Mouse (Mus musculus): ENCODE measurements around the gene Gcdh. TPM values are rescaled to one million over a fixed set of nuclear protein-coding genes. Genes with fewer than 3 reads are reported as not detected.
A peak's percentile ranks its signal among the peaks of the same experiment; 100 is the strongest.

Gene Gcdh
- total and polyA plus RNA-seq, 3 experiments = 26.6 to 69.8 (median 35.2) TPM

DNA sequence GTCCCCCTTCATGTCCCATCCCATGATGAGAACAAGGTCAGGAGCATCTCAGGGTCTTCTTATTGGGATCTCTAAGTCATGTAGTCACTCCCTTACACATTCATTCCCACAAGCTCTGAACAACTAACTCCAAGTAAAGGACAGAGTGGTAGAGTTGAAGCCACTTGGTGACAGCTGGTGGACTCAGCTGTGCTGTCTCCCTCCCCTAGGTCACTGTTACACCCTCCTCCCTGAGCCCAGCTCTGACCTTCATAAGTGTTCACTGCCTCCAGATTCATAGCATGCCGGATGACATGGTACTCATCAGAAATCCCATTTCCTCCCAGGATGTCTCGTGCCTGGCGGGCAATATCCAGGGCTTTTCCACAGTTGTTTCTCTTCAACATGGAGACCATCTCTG is 5.4 kb downstream of the Gcdh start:
- TF ChIP-seq GATA1 (IDR thresholded peaks at IDR 0.05; ENCODE audit: borderline replicate concordance, low read length) (no peak), POLR2AphosphoS5 (IDR thresholded peaks at IDR 0.05; ENCODE audit: insufficient replicate concordance, low read depth, low read length) (no peak), CTCF (IDR thresholded peaks at IDR 0.05; ENCODE audit: low read depth, low read length) (no peak), GATA2 (IDR thresholded peaks at IDR 0.05; ENCODE audit: borderline replicate concordance, low read depth, low read length) (no peak), TAL1 (conservative IDR thresholded peaks at IDR 0.05; ENCODE audit: low read depth, low read length) (no peak)
- Histone ChIP-seq H3K4me3 (ENCODE audit: low read depth, low read length) (no peak overlapping the region), H3K4me1 (ENCODE audit: insufficient read depth, low read depth, low read length) (peaks cover 40% of the 10 kb centered on the region), H3K27me3 (ENCODE audit: insufficient read depth, low read length) (no peaks in the 10 kb centered on the region), H3K36me3 (replicated peaks) (peaks cover 88% of the 10 kb centered on the region), H3K9me3 (replicated peaks) (no peaks in the 10 kb centered on the region)
- DNase-seq (ENCODE audit: low spot score) (no peak), ATAC-seq (ENCODE audit: extremely low read depth, insufficient number of reproducible peaks, low FRiP score, poor library complexity, severe bottlenecking) (no peak)

DNA sequence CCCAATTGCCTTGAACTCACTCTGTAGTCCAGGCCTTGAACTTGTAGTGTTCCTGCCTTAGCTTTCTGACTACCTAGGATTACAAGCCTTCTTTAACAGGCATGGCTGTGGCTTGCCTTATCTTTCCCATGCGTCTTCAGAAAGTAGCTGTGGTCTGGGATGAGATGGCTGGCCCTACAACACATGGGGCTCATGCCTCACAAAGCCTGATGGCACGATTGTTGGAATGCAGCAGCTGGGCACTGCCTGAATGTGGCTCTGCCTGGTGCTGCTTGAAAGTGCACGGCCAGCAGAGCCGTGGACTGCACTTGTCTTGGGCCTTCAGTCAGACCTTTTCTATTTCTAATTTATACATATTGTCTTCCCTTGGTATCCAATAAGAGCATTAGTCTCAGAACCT is 9.0 kb downstream of the Gcdh start:
- Histone ChIP-seq H3K4me1 (ENCODE audit: insufficient read depth, low read depth, low read length) (peaks cover 27% of the 10 kb centered on the region), H3K4me3 (ENCODE audit: low read depth, low read length) (no peak overlapping the region), H3K36me3 (replicated peaks) (peaks cover 90% of the 10 kb centered on the region), H3K27me3 (ENCODE audit: insufficient read depth, low read length) (no peaks in the 10 kb centered on the region), H3K9me3 (replicated peaks) (no peaks in the 10 kb centered on the region)
- TF ChIP-seq GATA2 (IDR thresholded peaks at IDR 0.05; ENCODE audit: borderline replicate concordance, low read depth, low read length) (no peak), CTCF (IDR thresholded peaks at IDR 0.05; ENCODE audit: low read depth, low read length) (no peak), TAL1 (conservative IDR thresholded peaks at IDR 0.05; ENCODE audit: low read depth, low read length) (no peak), GATA1 (IDR thresholded peaks at IDR 0.05; ENCODE audit: borderline replicate concordance, low read length) (no peak), POLR2AphosphoS5 (IDR thresholded peaks at IDR 0.05; ENCODE audit: insufficient replicate concordance, low read depth, low read length) (no peak)
- no peak for ATAC-seq (ENCODE audit: extremely low read depth, insufficient number of reproducible peaks, low FRiP score, poor library complexity, severe bottlenecking)
- no peak for DNase-seq (ENCODE audit: low spot score)

DNA sequence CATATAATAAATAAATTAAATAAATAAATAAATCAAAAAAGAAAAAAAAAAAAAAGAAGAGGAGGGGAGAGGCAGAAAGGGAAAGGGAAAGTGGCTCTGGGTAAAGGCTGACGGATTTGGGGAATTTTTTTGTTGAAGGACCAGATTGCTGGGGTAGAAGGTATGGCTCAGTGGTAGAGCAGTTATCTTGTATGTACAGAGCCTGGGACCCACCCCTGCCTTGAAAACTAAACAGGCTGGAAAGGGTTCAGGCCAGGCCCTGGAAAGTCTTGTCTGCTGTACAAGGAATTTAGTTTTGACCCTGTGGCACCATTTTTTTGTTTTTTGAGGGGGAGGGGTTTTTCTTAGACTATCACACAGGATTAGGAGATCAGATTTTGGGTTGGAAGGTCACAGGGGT is 14.8 kb downstream of the Gcdh start:
- Histone ChIP-seq H3K36me3 (replicated peaks) (peaks cover 83% of the 10 kb centered on the region), H3K4me3 (ENCODE audit: low read depth, low read length) (no peak overlapping the region), H3K27me3 (ENCODE audit: insufficient read depth, low read length) (no peaks in the 10 kb centered on the region), H3K9me3 (replicated peaks) (no peaks in the 10 kb centered on the region), H3K4me1 (ENCODE audit: insufficient read depth, low read depth, low read length) (peaks cover 49% of the 10 kb centered on the region)
- TF ChIP-seq TAL1 (conservative IDR thresholded peaks at IDR 0.05; ENCODE audit: low read depth, low read length) (no peak), GATA1 (IDR thresholded peaks at IDR 0.05; ENCODE audit: borderline replicate concordance, low read length) (no peak), POLR2AphosphoS5 (IDR thresholded peaks at IDR 0.05; ENCODE audit: insufficient replicate concordance, low read depth, low read length) (no peak), GATA2 (IDR thresholded peaks at IDR 0.05; ENCODE audit: borderline replicate concordance, low read depth, low read length) (no peak), CTCF (IDR thresholded peaks at IDR 0.05; ENCODE audit: low read depth, low read length) (no peak)
- ATAC-seq (ENCODE audit: extremely low read depth, insufficient number of reproducible peaks, low FRiP score, poor library complexity, severe bottlenecking) (no peak), DNase-seq (ENCODE audit: low spot score) (no peak)

DNA sequence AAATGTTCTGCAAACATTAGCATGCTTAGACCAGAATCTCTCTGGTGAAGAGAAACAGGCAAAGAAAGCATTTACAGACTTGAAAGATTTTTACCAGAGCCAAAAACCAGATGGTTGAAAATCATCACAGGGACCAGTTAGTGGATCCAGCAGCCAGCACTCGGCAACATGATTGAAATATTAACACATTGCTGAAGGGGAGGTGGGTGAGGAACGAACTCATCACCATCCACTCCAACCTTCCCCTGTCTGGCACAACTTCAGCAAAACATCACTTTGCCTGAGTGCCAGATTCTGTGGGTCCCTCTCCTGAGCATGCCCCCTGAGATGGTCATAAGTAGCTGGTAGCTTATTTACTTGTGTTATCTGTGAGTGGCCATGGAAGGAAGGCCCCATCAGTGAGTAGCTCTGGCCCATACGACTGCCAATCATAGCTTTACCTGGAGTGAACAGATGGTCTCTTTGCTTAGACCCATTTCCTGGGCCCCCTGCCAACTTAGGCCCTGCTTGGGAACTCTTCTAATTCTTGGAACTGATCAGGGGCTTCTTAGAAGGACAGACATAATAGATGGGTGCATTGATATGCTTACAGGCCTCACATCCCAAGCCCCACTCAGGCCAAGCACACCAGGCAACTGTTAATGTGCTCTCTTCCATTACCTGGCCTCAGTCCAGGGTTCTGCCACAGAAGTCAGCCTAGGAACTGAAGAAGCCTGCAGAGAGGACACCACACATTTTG is 16.3 kb downstream of the Gcdh start:
- H3K36me3 ChIP-seq (replicated peaks) = peaks cover 82% of the 10 kb centered on the region
- H3K4me1 ChIP-seq (ENCODE audit: insufficient read depth, low read depth, low read length) = peaks cover 57% of the 10 kb centered on the region

GRCm38 (mm10) chr8:84874339-84874738 is 19.4 kb downstream of the Gcdh start:
- ATAC-seq (ENCODE audit: extremely low read depth, insufficient number of reproducible peaks, low FRiP score, poor library complexity, severe bottlenecking) (peak; percentile 36; the same call in 1 of the 2 replicates), DNase-seq (ENCODE audit: low spot score) (no peak)
- peaks cover 68% of the 10 kb centered on the region for H3K4me1 ChIP-seq (ENCODE audit: insufficient read depth, low read depth, low read length)
- H3K9me3 ChIP-seq (replicated peaks) = no peaks in the 10 kb centered on the region
- no peak for TF ChIP-seq CTCF (IDR thresholded peaks at IDR 0.05; ENCODE audit: low read depth, low read length)
- TF ChIP-seq POLR2AphosphoS5 (IDR thresholded peaks at IDR 0.05; ENCODE audit: insufficient replicate concordance, low read depth, low read length) = no peak
- H3K27me3 ChIP-seq (ENCODE audit: insufficient read depth, low read length) = no peaks in the 10 kb centered on the region
- H3K36me3 ChIP-seq (replicated peaks) = peaks cover 75% of the 10 kb centered on the region
- no peak overlapping the region; the same call in 1 of the 2 replicates for H3K4me3 ChIP-seq (ENCODE audit: low read depth, low read length)

More for the DNA sequence above, 16.3 kb downstream of the Gcdh start:
- DNase-seq (ENCODE audit: low spot score) (no peak), ATAC-seq (ENCODE audit: extremely low read depth, insufficient number of reproducible peaks, low FRiP score, poor library complexity, severe bottlenecking) (peak; percentile 19; the same call in 1 of the 2 replicates)
- Histone ChIP-seq H3K27me3 (ENCODE audit: insufficient read depth, low read length) (no peaks in the 10 kb centered on the region), H3K9me3 (replicated peaks) (no peaks in the 10 kb centered on the region), H3K4me3 (ENCODE audit: low read depth, low read length) (no peak overlapping the region; the same call in 1 of the 2 replicates)
- TF ChIP-seq POLR2AphosphoS5 (IDR thresholded peaks at IDR 0.05; ENCODE audit: insufficient replicate concordance, low read depth, low read length) (no peak), CTCF (IDR thresholded peaks at IDR 0.05; ENCODE audit: low read depth, low read length) (no peak), GATA2 (IDR thresholded peaks at IDR 0.05; ENCODE audit: borderline replicate concordance, low read depth, low read length) (no peak), TAL1 (conservative IDR thresholded peaks at IDR 0.05; ENCODE audit: low read depth, low read length) (no peak), GATA1 (IDR thresholded peaks at IDR 0.05; ENCODE audit: borderline replicate concordance, low read length) (no peak)

DNA sequence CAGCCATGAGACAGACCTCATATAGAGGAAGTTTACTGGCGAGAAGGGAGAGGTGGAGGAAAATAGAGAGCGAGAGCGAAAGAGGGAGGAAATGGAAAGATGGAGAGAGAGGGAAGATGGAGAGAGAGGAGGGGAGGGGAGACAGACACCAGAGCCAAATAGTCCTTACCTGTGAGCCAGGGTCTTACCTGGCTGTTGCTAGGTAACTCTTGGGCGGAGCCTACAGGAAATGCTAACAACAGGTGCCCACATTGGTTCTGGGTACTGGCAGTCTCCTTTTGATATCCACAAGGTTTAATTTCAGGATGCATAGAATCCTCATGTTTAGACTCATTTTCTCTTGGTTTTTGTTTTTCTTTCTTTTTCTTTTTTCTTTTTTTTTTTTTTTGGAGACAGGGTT is 20.7 kb downstream of the Gcdh start:
- DNase-seq (ENCODE audit: low spot score) = no peak
- no peak for ATAC-seq (ENCODE audit: extremely low read depth, insufficient number of reproducible peaks, low FRiP score, poor library complexity, severe bottlenecking)
- Histone ChIP-seq H3K4me3 (ENCODE audit: low read depth, low read length) (peak overlapping the region; percentile 73), H3K36me3 (replicated peaks) (peaks cover 78% of the 10 kb centered on the region), H3K4me1 (ENCODE audit: insufficient read depth, low read depth, low read length) (peaks cover 72% of the 10 kb centered on the region), H3K9me3 (replicated peaks) (no peaks in the 10 kb centered on the region), H3K27me3 (ENCODE audit: insufficient read depth, low read length) (no peaks in the 10 kb centered on the region)
- no peak for TF ChIP-seq TAL1 (conservative IDR thresholded peaks at IDR 0.05; ENCODE audit: low read depth, low read length)
- no peak for TF ChIP-seq GATA1 (IDR thresholded peaks at IDR 0.05; ENCODE audit: borderline replicate concordance, low read length)
- no peak for TF ChIP-seq CTCF (IDR thresholded peaks at IDR 0.05; ENCODE audit: low read depth, low read length)
- no peak for TF ChIP-seq POLR2AphosphoS5 (IDR thresholded peaks at IDR 0.05; ENCODE audit: insufficient replicate concordance, low read depth, low read length)
- no peak for TF ChIP-seq GATA2 (IDR thresholded peaks at IDR 0.05; ENCODE audit: borderline replicate concordance, low read depth, low read length)
